Mouse (Mus musculus): ENCODE data around the gene Wbp1l. TPM values are rescaled to one million over a fixed set of nuclear protein-coding genes. Genes with fewer than 3 reads are reported as not detected.

Gene Wbp1l
- 10.1 and 10.7 TPM in 2 replicates for polyA plus RNA-seq (2012; rRNA removed)

GRCm38 (mm10) chr19:46598720-46599252 lies at the start of gene Wbp1l:
Gene Wbp1l, plus strand, starts transcription at chr19:46599084.

GRCm38 (mm10) chr19:46572951-46573937 lies 25.6 kb upstream of the Wbp1l start, which contains the start of the genes Arl3 and Sfxn2:
Gene Arl3, minus strand, starts transcription at chr19:46573198.
Gene Sfxn2, plus strand, starts transcription at chr19:46573365.

GRCm38 (mm10) chr19:46672766-46673418 lies 74.0 kb downstream of the Wbp1l start, which contains the start of gene Cyp17a1:
Gene Cyp17a1, minus strand, starts transcription at chr19:46673172.

GRCm38 (mm10) chr19:46689460-46690372 lies 90.8 kb downstream of the Wbp1l start, which contains the start of gene Borcs7:
Gene Borcs7, plus strand, starts transcription at chr19:46689906.

Other genes starting within 250 kb of the Wbp1l start
- gene 2310034G01Rik, start 248.8 kb upstream of the Wbp1l start, polyA plus RNA-seq (2012; rRNA removed): 0.21 and 0.23 TPM in 2 replicates
- gene Actr1a, start 203.3 kb upstream of the Wbp1l start, polyA plus RNA-seq (2012; rRNA removed): 25.2 and 30.4 TPM in 2 replicates
- 3.0 and 3.3 TPM in 2 replicates for gene Sufu, start 202.2 kb upstream of the Wbp1l start, polyA plus RNA-seq (2012; rRNA removed)
- 6.4 and 7.7 TPM in 2 replicates for gene Trim8, start 97.4 kb upstream of the Wbp1l start, polyA plus RNA-seq (2012; rRNA removed)
- 28.6 and 30.0 TPM in 2 replicates for gene Arl3, start 25.9 kb upstream of the Wbp1l start, polyA plus RNA-seq (2012; rRNA removed)
- gene Sfxn2, start 25.7 kb upstream of the Wbp1l start, polyA plus RNA-seq (2012; rRNA removed): 5.9 and 8.3 TPM in 2 replicates
- 0.03 and 0.07 TPM in 2 replicates for gene Cyp17a1, start 74.1 kb downstream of the Wbp1l start, polyA plus RNA-seq (2012; rRNA removed)
- gene Borcs7, start 90.8 kb downstream of the Wbp1l start, polyA plus RNA-seq (2012; rRNA removed): 2.8 and 3.3 TPM in 2 replicates
- 5.0 and 5.8 TPM in 2 replicates for gene As3mt, start 108.4 kb downstream of the Wbp1l start, polyA plus RNA-seq (2012; rRNA removed)
- gene Cnnm2, start 162.5 kb downstream of the Wbp1l start, polyA plus RNA-seq (2012; rRNA removed): 1.5 and 1.7 TPM in 2 replicates